Mouse (Mus musculus) cerebellum, adult 9-10 months (tissue): ENCODE results near the gene Matk.

Source experiments
- DNase-seq: peaks from one replicate; pipeline ENCODE4 v3.0.0; 2022

The Matk gene

DNA sequence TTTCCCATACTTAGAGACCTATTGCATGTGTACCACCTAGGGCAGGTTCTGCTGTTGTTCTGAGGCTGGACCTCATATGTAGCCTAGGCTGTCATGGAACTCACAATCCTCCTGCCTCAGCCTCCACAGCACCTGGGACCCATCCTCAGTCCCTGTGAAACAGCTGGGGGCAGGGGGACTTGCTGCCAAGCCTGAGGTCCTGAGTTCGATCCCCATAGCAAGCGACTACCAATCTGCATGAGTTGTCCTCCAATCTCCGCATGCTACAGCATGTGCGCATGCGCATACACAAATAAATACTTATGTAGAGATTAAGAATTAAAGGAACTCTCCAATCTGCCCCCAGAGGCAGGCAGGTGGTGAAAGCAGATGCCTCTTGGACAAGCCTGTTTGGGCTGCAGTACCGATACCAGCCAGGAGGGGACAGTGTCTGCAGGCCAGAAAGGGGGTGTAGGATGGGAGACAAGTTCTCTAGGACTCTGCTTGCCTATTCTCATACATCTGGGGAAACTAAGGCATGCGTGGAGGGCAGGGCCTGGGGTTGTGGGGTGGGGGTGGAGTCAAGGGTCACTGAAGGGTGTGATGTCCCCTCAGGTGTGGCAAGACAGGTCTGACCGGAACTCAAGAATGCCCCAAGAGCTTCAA, 34.9 kb downstream of the Matk start:
- peak; percentile 74 for DNase-seq

GRCm38 (mm10) chr10:81288601-81289000, 35.9 kb downstream of the Matk start:
- DNase-seq = peak; percentile 67

GRCm38 (mm10) chr10:81289278-81289677, 36.5 kb downstream of the Matk start:
- DNase-seq = peak; percentile 78

- peak; percentile 59 for DNase-seq
Observed at GRCm38 (mm10) chr10:81289811-81290210, 37.1 kb downstream of the Matk start.

GRCm38 (mm10) chr10:81290698-81291460, 38.1 kb downstream of the Matk start:
- peak; percentile 72 for DNase-seq

DNA sequence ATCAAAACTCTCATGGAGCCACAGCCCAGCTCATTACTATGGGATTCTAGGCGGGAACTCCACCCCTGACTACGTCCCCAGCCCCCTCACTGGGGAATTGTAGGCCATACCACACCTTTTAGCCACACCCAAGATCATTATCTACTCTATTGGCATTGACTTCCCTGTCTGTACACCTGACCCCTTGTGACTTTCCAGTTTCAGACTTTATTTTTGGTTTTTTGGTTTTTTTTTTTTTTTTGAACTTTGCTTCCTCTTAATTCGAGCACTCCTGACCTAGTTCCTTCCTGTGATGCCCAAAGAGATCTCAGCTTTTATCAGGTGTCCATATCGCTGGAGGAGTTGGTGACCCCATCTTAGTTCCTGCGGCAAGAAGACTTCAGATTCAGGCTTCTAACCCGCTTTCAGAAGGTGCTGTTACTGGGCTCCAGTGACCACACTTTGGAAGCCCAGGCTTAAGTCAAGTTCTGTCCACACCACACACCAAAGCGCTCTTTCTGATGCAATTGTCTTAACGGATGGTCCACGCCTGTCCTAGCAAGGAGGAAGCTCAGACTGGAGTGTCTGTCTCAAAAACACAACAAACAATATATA, 38.9 kb downstream of the Matk start, which contains the start of gene Tjp3:
Tjp3 (minus strand) TSS at position 71 of the 594 bp plus-strand sequence.
- DNase-seq = peak; percentile 69

GRCm38 (mm10) chr10:81292554-81293333, 40.0 kb downstream of the Matk start, which contains the start of gene Pip5k1c:
Gene Pip5k1c (plus strand): TSS chr10:81292963.
- peak; percentile 100 for DNase-seq

- peak; percentile 70 for DNase-seq
Observed at GRCm38 (mm10) chr10:81293334-81294030, 40.7 kb downstream of the Matk start.

GRCm38 (mm10) chr10:81294442-81294841, 41.7 kb downstream of the Matk start:
- peak; percentile 93 for DNase-seq

DNA sequence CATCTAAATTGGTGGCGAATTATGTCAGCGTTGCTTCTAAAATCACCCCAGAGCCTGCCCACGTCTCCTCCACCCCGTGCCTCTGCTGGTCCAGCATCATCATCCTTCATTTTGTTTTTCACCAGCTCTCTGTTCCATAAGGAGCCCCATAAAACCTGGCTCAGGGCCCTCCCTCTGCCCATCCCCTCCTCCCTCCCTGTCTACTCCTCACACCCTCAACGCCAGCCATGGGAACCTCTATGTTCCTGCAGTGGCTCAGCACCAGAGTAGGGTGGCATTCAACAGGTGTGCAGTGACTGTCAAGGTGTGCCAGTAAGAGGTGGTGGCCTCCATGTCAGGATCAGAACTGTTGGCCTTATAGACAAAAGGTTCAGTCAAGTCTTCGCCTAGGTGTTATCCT, 42.5 kb downstream of the Matk start:
- peak; percentile 76 for DNase-seq

DNA sequence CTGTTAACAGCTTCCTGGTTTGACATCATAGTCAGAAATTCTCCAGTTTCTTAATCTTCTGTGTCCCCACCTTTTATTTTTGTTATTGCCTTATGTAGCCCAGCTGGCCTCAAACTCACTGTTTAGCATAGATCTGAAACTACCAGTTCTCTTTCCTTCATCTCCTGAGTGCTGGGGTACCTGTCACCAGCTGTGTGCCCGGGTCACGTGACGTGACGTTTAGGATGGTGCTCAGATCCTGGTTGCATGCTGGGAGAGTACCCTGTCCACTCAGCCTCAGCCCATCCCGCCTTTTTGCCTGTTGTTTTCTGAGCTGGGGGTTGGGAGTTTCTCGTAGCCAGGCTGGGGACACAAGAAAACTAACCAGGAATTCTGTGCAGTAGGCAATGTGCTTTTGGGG, 44.5 kb downstream of the Matk start:
- no peak for DNase-seq

DNA sequence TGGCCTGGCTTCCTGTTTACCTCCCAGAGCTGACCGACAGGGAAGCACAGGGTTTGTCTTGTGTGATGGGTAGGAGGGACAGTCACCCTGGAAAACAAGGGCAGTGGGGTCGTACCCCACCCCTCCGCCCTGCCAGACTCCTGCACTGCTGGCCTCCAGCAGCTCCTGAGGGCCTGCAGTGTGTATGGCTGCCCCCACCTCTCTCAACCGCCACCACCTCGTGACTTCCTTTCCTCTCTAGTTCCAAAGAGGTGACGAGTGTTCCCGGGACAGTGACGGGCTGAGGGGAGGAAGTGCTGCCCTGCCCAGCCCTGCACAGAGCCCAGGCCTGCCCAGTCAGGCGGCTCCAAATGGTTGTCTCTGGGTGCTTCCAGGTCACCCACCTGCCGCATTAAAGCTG, 45.1 kb downstream of the Matk start:
- no peak for DNase-seq

DNA sequence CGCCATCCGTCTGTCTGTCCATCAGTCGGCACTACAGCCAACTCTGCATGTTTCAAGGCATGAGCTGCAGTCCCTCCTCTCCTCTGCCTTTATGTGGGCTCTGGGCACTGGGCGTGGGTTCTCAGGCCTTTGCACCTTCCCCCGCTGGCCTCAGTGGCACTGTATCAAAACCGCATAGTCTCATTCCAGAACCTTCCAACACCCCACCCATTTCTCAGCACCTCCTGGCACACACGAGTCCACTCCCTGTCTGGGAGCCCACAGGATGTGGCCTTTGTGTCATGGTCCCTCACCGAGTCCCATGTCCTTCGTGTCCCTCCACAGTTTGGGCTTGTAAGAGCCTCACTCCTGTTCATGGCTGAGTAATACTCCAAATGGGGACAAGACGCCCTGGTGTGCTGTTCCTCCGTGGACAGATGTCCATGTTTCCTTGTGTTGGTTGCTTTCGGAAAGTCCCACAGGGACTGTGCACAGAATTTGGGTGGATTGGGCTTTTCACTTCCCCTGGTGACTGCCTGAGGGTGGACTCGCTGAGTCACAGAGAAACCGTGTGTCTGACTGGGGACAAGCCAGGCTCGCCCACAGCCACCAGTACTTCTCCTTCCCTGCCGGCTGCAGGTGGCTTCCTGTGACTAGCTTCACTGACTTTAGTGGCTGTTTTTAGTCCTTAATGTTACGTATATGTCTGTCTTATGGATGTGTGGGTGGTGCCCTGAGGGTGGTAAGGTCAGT, 45.8 kb downstream of the Matk start:
- DNase-seq = peak; percentile 46

- DNase-seq = peak; percentile 37
Observed at GRCm38 (mm10) chr10:81299585-81300351, 47.0 kb downstream of the Matk start.

- no peak for DNase-seq
Observed at GRCm38 (mm10) chr10:81300352-81300907, 47.7 kb downstream of the Matk start.

DNA sequence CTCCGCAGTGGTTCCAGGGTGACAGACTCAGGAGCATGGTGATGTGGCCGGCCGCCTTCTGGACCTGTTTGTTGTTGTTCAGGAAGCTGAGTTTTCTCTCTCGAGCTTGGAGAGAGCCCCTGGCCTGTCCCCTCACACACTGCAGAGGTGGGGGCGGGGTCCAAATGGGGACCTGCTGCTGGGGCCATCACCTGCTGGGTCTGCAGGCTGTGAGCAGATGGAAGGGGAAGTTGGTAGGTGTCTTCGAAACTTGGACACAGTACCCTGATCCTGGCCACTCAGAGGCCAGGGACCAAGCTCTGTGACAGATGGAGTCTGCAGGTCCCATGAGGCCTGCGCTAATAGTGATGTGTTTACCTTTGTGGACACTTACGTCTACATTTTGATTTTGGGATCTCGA, 48.6 kb downstream of the Matk start:
- peak; percentile 86 for DNase-seq

- peak; percentile 59 for DNase-seq
Observed at GRCm38 (mm10) chr10:81302288-81302687, 49.6 kb downstream of the Matk start.

DNA sequence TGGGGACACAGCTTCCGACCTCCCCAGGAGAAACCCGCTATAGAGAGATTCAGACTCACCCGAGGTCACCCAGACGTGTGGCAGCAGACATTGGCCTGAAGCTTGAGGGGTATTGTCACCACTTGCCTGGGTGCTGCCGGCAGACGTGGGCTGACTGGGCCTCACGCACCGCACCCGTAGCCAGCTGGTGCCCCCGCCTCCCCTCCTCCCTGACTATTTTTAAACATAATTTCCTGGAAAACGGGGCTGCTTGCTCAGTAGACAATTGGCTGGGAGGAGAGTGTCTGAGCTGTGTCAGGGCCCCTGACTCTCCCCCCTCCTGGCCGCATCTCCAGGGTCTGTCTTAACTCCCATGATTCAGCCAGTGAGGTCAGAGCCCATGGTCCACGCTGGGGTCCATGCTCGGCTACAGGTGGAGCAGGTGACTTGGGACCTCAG, 50.1 kb downstream of the Matk start:
- no peak for DNase-seq

DNA sequence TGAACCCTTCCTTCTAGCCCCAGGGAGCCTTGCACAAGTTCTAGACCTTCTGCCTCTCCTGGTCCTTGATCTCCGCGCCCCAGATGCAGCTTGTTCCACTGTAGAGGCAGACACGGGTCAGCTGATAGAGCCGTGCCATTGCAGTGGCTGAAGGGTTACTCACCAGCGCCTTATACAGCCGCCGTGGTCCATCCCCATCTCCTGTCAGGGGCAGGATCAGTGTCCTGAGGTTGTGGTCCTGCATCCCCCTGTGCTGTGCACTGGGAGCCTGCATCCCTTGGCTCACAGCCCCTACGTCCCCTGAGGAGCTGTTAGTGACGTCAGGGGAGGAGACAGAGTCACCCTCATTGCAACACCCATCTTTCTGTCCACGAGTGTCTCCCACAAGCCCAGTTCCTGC, 50.5 kb downstream of the Matk start:
- no peak for DNase-seq

GRCm38 (mm10) chr10:81303761-81304160, 51.0 kb downstream of the Matk start:
- no peak for DNase-seq
